Mouse (Mus musculus): Measurements from ENCODE around the gene Mapkapk2. TPM values are rescaled to one million over a fixed set of nuclear protein-coding genes. Genes with fewer than 3 reads are reported as not detected.
A peak's percentile ranks its signal among the peaks of the same experiment; 100 is the strongest.

The Mapkapk2 gene
- polyA plus RNA-seq, 1 experiment from 2014 or later = 25.7 TPM

DNA sequence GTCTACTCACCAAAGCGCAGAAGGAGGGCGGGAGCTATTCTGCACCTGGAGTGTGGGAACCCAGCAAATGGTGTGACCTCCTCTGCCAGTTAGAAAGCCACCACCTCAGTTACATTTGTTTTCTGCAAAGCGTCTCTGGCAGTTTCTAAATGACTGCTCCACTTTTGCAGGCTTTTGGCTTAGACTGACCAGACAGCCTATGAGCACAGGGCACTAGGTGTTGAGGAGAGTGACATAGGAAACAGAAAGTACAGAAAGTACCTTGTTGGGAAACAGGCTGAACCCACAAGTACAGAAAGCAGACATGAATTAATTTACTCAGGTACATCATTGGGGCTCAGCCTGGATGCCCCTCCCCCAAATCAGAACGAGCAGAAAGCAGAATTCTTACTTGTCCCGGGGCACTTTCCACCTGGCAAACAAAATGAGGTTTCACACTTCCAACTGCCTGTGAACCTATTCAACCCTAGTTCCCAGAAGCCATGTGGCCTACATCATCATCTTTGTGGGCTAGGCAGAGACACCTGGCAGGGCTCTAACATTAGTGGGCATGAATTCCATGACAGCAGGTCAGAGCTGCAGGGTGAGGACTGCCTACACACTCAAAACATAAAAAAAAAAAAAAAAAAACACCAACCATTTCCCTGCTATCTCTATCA is 74.9 kb downstream of the Mapkapk2 start:
- peaks cover 15% of the 10 kb centered on the region for H3K4me1 ChIP-seq
- 55% methylated on average over 5 of the region's 5 CpGs for WGBS (ENCODE audit: insufficient replicate concordance)
- no peaks in the 10 kb centered on the region for H3K36me3 ChIP-seq
- no peak overlapping the region for H3K27ac ChIP-seq
- ATAC-seq = no peak
- H3K4me2 ChIP-seq = no peak overlapping the region
- no peaks in the 10 kb centered on the region for H3K9me3 ChIP-seq (replicated peaks)
- no peak overlapping the region for H3K9ac ChIP-seq
- H3K4me3 ChIP-seq = no peak overlapping the region
- peaks cover 33% of the 10 kb centered on the region for H3K27me3 ChIP-seq (replicated peaks)

DNA sequence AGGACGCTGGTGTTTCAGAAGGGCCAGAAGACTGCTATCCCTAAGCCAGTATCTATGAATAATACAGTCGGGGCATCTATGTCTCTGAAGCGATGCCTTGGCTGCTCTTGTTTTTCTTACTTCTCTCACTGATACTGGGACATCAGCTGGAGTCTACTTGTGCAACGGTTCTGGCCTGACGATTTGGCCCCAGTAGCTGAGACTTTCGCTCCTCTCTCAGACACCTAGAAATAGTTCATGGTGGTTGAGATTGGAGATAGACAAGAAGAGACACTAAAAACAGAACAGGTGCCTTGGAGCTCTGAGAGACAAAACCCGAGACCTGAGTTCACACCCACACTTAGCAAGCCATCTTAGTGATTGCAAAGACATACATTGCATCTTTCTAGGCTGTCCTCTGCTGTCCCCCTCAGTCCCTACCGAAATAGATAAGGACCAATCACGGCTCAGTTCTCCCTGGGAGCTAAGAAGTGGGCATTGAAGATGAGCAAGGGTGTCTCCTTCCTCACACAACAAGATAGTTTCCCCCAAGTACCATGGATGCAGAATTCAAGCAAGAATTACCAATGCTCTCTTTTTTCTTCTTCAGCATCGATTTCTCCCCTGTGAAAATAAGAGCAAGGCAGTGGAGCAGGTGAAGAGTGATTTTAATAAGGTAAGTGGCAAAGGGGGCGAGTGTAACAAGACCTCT is 75.6 kb downstream of the Mapkapk2 start:
- peaks cover 15% of the 10 kb centered on the region for H3K4me1 ChIP-seq
- no peak overlapping the region for H3K27ac ChIP-seq
- H3K9me3 ChIP-seq (replicated peaks) = no peaks in the 10 kb centered on the region
- H3K27me3 ChIP-seq (replicated peaks) = peaks cover 33% of the 10 kb centered on the region
- H3K4me3 ChIP-seq = no peak overlapping the region
- H3K9ac ChIP-seq = no peak overlapping the region
- ATAC-seq = no peak
- 49% methylated on average over 11 of the region's 11 CpGs for WGBS (ENCODE audit: insufficient replicate concordance)
- no peaks in the 10 kb centered on the region for H3K36me3 ChIP-seq
- H3K4me2 ChIP-seq = no peak overlapping the region

DNA sequence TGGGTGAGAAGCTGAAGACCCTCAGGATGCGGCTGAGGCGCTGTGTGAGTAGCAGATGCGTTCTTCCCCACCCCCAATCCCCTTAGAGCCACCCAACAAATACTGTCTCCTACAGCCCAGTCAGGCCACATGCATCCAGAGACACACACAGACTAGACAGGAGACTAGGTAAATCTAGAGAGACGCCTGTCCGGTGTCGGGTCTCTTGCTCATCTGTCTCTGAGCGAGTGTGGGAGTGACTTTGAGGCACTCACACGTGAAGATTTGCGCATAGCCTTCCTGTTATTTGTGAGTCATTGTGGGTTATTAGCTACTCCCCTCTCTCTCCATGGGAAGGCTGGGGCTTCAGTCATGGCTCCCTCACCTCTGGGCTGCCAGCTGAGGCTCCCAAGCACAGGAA is 76.2 kb downstream of the Mapkapk2 start:
- ATAC-seq = no peak
- no peak overlapping the region for H3K4me3 ChIP-seq
- H3K4me1 ChIP-seq = peaks cover 15% of the 10 kb centered on the region
- no peaks in the 10 kb centered on the region for H3K36me3 ChIP-seq
- H3K9ac ChIP-seq = no peak overlapping the region
- no peak overlapping the region for H3K27ac ChIP-seq
- 47% methylated on average over 9 of the region's 9 CpGs for WGBS (ENCODE audit: insufficient replicate concordance)
- peaks cover 35% of the 10 kb centered on the region for H3K27me3 ChIP-seq (replicated peaks)
- H3K4me2 ChIP-seq = no peak overlapping the region
- H3K9me3 ChIP-seq (replicated peaks) = no peaks in the 10 kb centered on the region

DNA sequence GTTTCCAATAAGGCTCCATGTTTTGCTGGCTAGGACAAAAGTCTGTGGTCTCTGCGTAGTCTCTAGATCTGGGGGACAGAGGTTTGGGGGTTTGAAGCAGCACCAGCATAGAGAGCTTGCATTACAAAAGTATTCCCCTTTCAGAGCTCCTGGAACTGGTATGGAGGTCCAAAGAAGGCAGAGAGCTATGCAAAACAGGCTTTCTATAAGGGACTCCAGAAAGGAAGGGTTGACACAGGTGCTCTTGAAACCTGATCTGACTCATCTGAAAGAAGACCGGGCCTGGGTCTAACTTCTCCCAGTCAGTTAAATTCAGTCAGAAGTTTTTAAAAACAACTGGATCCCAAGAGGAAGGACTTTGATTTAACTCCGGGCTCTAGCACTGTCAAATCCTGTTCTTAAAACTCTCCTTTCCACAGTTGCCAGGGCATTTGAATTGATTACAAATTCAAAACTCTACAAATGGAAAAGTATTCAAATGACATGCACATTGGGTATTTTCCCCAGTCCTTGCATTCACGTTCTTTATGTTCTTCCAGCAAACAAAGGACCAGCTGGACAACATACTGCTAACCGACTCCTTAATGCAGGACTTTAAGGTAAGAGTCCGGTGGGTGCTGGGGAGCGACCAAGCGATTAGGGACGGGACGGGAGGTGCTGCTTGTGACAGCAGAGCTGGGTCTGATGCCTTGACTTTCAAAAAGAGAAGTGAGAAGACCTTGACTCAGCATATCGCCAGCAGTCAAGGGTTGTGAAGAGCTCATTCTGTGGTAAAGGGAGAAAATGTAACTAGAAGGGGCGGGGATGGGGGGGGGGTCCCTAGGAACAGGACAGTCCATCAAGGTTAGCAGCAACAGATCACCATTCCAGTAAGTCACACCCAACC is 77.0 kb downstream of the Mapkapk2 start:
- H3K36me3 ChIP-seq = no peaks in the 10 kb centered on the region
- H3K9me3 ChIP-seq (replicated peaks) = no peaks in the 10 kb centered on the region
- no peak overlapping the region for H3K4me3 ChIP-seq
- whole genome bisulfite sequencing (ENCODE audit: insufficient replicate concordance) = 26% methylated on average over 12 of the region's 12 CpGs
- ATAC-seq = no peak
- H3K4me2 ChIP-seq = no peak overlapping the region
- H3K9ac ChIP-seq = no peak overlapping the region
- peaks cover 7% of the 10 kb centered on the region for H3K4me1 ChIP-seq
- H3K27me3 ChIP-seq (replicated peaks) = peaks cover 35% of the 10 kb centered on the region
- no peak overlapping the region for H3K27ac ChIP-seq

DNA sequence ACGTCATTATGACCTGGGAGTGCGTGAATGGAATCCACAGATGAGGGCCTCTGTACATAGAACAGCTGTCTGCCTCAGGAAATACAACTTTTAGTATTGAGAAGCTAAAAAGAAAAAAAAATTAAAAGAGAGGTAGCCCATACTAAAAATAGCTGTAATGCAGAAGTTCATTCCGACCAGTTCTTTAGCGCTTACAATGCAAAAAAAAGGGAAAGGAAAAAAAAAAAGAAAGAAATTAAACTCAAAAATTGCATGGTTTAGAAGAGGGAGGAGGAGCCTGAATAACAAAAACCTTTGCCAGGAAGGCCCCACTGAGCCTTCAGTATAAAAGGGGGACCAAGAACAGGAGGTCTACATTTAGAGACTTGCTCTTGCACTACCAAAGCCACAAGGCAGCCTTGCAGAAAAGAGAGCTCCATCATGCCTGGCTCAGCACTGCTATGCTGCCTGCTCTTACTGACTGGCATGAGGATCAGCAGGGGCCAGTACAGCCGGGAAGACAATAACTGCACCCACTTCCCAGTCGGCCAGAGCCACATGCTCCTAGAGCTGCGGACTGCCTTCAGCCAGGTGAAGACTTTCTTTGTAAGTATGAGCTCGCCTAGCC is 78.0 kb downstream of the Mapkapk2 start, which contains the start of gene Il10:
Gene Il10 (plus strand): TSS at position 354 of the 607 bp plus-strand sequence.
- Histone ChIP-seq H3K4me1 (no peaks in the 10 kb centered on the region), H3K27me3 (replicated peaks) (peaks cover 35% of the 10 kb centered on the region), H3K4me2 (no peak within 1 kb of the TSS), H3K36me3 (no peaks in the 10 kb centered on the region), H3K9me3 (replicated peaks) (no peaks in the 10 kb centered on the region), H3K4me3 (no peak within 1 kb of the TSS), H3K27ac (no peak within 1 kb of the TSS), H3K9ac (no peak within 1 kb of the TSS)
- no peak for ATAC-seq
- WGBS (ENCODE audit: insufficient replicate concordance) = 53% methylated on average over 8 of the region's 8 CpGs

DNA sequence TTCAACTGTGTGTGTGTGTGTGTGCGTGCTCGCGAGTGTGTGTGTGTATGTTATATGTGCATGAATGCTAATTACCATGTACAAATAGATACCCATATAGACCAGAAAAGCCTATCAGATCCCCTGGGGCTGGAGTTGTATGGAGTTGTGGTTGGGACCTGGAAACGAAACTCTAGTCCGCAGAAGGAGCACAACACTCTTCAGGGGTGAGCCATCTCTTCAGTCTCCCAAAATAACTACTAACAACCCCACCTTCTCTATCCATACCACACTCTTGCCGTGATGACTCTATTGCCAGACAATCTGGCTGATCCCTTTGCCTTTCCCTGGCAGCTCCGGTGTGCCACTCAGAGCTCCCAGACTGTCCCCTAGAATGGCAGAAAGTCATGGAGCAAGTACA is 81.7 kb downstream of the Mapkapk2 start:
- Histone ChIP-seq H3K4me3 (no peak overlapping the region), H3K4me1 (peaks cover 7% of the 10 kb centered on the region; the same call in 1 of the 2 replicates), H3K4me2 (no peak overlapping the region), H3K9ac (no peak overlapping the region), H3K36me3 (no peaks in the 10 kb centered on the region), H3K9me3 (replicated peaks) (no peaks in the 10 kb centered on the region), H3K27ac (no peak overlapping the region), H3K27me3 (replicated peaks) (peaks cover 15% of the 10 kb centered on the region)
- ATAC-seq = no peak
- WGBS (ENCODE audit: insufficient replicate concordance) = 74% methylated on average over 7 of the region's 7 CpGs

DNA sequence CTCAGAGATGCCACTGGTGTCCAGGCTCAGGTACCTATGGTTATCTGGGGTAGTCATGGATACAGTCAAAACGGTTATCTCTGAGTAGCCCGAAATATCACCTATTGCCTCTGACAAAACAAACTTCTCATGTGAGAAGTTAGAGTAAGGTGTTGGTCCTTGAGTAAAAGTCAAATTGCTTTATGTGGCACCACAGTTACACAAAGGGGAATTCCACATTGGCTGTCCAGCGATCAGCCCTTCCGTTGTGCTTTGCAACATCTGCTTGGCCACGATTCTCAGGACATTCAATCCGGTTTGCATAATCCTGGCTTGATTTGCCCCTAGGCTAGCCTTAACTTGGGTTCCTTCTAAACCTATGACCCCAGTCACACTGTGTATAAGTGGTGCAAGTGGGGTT is 82.3 kb downstream of the Mapkapk2 start:
- no peak overlapping the region for H3K4me2 ChIP-seq
- H3K4me3 ChIP-seq = no peak overlapping the region
- H3K27ac ChIP-seq = no peak overlapping the region
- ATAC-seq = no peak
- H3K9me3 ChIP-seq (replicated peaks) = no peaks in the 10 kb centered on the region
- peaks cover 9% of the 10 kb centered on the region for H3K27me3 ChIP-seq (replicated peaks)
- no peak overlapping the region for H3K9ac ChIP-seq
- peaks cover 13% of the 10 kb centered on the region for H3K4me1 ChIP-seq
- H3K36me3 ChIP-seq = no peaks in the 10 kb centered on the region
- WGBS (ENCODE audit: insufficient replicate concordance) = 80% methylated on average over 6 of the region's 6 CpGs

DNA sequence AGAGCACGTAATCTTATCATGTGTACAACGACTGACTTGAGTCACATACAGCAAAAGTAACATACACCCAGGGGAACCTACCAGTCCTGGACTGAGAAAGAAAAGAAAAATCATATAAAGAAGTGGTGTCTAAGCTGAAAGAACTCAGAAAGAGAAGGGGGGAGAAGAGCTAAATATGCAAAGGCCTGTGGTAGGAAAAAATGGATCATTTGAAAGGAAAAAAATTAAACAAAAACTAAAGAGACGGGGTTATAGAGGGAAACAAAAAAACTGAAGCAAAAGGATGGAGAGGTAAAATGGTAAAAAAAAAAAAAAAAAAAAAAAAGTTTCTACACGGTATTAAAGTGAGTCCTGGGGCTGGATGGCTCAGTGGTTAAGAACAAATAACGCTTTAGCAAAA is 83.7 kb downstream of the Mapkapk2 start:
- Histone ChIP-seq H3K9me3 (replicated peaks) (no peaks in the 10 kb centered on the region), H3K4me1 (peaks cover 19% of the 10 kb centered on the region), H3K4me2 (no peak overlapping the region), H3K27me3 (replicated peaks) (0 out of 2 replicates have a peak, but pooled peaks cover 2% of the 10 kb centered on the region), H3K9ac (no peak overlapping the region), H3K4me3 (no peak overlapping the region), H3K36me3 (no peaks in the 10 kb centered on the region), H3K27ac (no peak overlapping the region)
- no peak for ATAC-seq
- 73% methylated on average over 5 of the region's 5 CpGs for WGBS (ENCODE audit: insufficient replicate concordance)

DNA sequence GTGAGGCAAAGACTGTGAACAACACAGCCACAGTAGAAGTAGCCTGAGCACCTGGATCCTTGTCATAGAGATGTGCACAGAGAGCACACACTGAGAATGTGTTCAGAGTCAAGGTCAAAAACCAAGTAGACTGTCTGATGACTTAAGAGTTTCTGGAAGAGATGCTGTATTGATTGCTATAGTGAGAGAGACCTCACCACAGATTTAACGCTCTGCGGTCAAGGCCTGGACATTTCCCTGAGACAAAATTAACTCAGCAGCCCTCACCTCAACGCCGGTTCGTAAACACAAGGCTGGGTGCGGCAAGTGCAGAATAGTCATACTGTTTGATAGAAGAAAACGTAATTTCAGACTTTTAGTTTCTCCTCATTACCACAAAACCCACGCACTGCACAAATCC is 85.1 kb downstream of the Mapkapk2 start:
- no peaks in the 10 kb centered on the region for H3K36me3 ChIP-seq
- H3K27ac ChIP-seq = no peak overlapping the region
- ATAC-seq = no peak
- no peak overlapping the region for H3K4me3 ChIP-seq
- no peak overlapping the region for H3K4me2 ChIP-seq
- H3K9ac ChIP-seq = no peak overlapping the region
- H3K4me1 ChIP-seq = peaks cover 19% of the 10 kb centered on the region
- H3K27me3 ChIP-seq (replicated peaks) = 0 out of 2 replicates have a peak, but pooled peaks cover 2% of the 10 kb centered on the region
- H3K9me3 ChIP-seq (replicated peaks) = no peaks in the 10 kb centered on the region
- 83% methylated on average over 8 of the region's 8 CpGs for WGBS (ENCODE audit: insufficient replicate concordance)

DNA sequence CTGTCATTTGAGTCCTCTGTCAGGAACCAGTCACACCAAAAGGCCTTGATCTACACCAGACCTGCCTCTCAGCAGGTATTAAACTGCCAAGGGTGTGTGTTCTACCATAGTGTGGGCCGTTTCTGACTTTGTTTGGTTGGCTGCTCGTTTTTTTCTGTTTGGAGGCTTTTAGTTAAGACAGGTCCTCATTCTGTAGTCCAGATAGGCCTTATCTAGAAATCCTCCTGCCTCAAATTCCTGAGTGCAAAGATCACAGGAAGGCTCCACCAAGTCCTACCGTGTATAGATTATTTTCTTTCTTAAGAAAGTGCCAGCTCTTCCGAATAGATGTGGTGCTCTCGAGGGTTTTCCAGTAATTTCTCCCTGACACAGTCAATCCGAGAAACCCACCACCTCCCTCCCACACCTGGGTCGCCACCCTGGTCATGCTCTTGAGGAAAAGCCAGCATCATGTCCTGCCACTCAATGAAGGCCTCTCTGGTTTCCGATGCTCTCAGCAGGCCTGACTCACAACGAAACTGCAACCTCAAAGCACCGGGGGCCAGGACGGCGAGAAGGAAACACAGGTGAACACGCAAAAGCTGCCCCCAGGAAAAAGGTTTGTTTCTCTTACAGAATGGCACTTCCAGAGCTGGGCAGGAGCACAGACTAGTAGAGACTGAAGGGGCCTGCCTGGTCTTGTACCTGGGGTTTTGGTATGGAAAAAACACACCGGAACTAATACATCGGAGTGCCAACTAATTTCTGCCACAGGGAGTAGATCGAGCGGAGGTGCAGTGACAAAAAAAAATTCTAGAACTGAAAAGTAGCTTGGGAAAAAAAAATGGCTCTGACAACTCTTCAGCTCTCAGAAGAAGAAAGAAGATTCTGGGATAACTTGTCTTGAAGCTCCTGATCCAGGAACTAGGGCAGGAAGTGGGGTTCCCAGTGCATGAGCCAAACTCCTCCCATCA is 87.1 kb downstream of the Mapkapk2 start:
- H3K9ac ChIP-seq = no peak overlapping the region
- H3K36me3 ChIP-seq = no peaks in the 10 kb centered on the region
- no peak overlapping the region for H3K4me2 ChIP-seq
- no peak overlapping the region for H3K4me3 ChIP-seq
- H3K27ac ChIP-seq = no peak overlapping the region
- ATAC-seq = peak; percentile 60
- 54% methylated on average over 17 of the region's 17 CpGs for WGBS (ENCODE audit: insufficient replicate concordance)
- peaks cover 19% of the 10 kb centered on the region for H3K4me1 ChIP-seq
- H3K9me3 ChIP-seq (replicated peaks) = no peaks in the 10 kb centered on the region
- no peaks in the 10 kb centered on the region for H3K27me3 ChIP-seq (replicated peaks)

DNA sequence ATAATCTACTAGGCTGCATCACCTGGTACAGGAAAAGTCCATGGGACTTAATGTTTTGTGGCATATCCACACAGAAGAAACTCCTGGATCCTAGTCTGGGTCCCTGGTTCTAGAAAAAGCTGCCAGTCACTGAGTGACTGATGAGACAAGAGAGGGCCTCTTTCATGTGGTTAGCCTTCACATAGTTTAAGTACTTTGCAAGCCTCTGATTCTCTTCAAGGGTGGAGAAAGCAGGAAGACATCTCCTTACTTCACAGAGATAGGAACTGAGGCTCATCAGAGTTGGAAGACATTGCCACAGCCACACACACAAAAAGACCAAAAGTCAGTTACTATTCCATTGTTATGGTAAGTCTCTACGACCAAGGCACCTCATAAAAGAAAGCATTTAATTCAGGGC is 91.6 kb downstream of the Mapkapk2 start:
- H3K4me2 ChIP-seq = no peak overlapping the region
- H3K4me1 ChIP-seq = peaks cover 14% of the 10 kb centered on the region
- no peak overlapping the region for H3K27ac ChIP-seq
- no peak overlapping the region for H3K9ac ChIP-seq
- WGBS (ENCODE audit: insufficient replicate concordance) = 35% methylated on average over 1 of the region's 1 CpGs
- no peak for ATAC-seq
- no peaks in the 10 kb centered on the region for H3K9me3 ChIP-seq (replicated peaks)
- H3K4me3 ChIP-seq = no peak overlapping the region
- no peaks in the 10 kb centered on the region for H3K27me3 ChIP-seq (replicated peaks)
- H3K36me3 ChIP-seq = no peaks in the 10 kb centered on the region

Data from liver, embryonic 12.5 days (tissue).